Mouse (Mus musculus) midbrain, embryonic 14.5 days (tissue): Measurements from ENCODE around the gene Pate2. TPM values are rescaled to one million over a fixed set of nuclear protein-coding genes. Genes with fewer than 3 reads are reported as not detected.
"Not testable (repeated sequence)": the region's sequence is repeated elsewhere in the genome, so short reads cannot be mapped to it uniquely, and the experiment has no call there.

Experiments used
- ATAC-seq: fragments of 200-750 bp; cut with Nextera tagmentation; 2 replicates; pipeline ENCODE4 v1.8.0; 2017; ENCODE audit warnings: moderate number of reproducible peaks, moderate library complexity; ENCODE audit not compliant: low FRiP score, low TSS enrichment
- DNase-seq: peaks from one replicate; pipeline ENCODE4 v3.0.0-alpha.2; 2015
- H3K27ac ChIP-seq: fragments of 300-500 bp; sonication (generic); replicated peaks from 2 replicates; pipeline ENCODE4 v1.5.1; 2014; ENCODE audit warnings: mild to moderate bottlenecking, low read depth, low read length, moderate library complexity
- H3K27me3 ChIP-seq: fragments of 300-500 bp; sonication (generic); 2 replicates; pipeline ENCODE4 v1.6.1; 2014; ENCODE audit warnings: low read length, control low read depth, mixed read lengths; ENCODE audit not compliant: control insufficient read depth, insufficient read depth
- H3K36me3 ChIP-seq: fragments of 300-500 bp; sonication (generic); 2 replicates; pipeline ENCODE4 v1.6.1; 2014; ENCODE audit warnings: low read length, control low read depth; ENCODE audit not compliant: control insufficient read depth, insufficient read depth
- H3K4me1 ChIP-seq: fragments of 300-500 bp; sonication (generic); 2 replicates; pipeline ENCODE4 v1.6.1; 2014; ENCODE audit warnings: mild to moderate bottlenecking, antibody characterized with exemption, low read length, control low read depth; ENCODE audit not compliant: control insufficient read depth, insufficient read depth
- H3K4me2 ChIP-seq: fragments of 300-500 bp; sonication (generic); 2 replicates; pipeline ENCODE4 v1.6.1; 2014; ENCODE audit warnings: mild to moderate bottlenecking, low read length, moderate library complexity
- H3K4me3 ChIP-seq: fragments of 300-500 bp; sonication (generic); replicated peaks from 2 replicates; pipeline ENCODE4 v1.5.1; 2014; ENCODE audit warnings: low read depth, low read length
- H3K9ac ChIP-seq: fragments of 300-500 bp; sonication (generic); replicated peaks from 2 replicates; pipeline ENCODE4 v1.6.1; 2014; ENCODE audit warnings: mild to moderate bottlenecking, low read length, moderate library complexity
- H3K9me3 ChIP-seq: fragments of 300-500 bp; sonication (generic); 2 replicates; pipeline ENCODE4 v1.6.1; 2016; ENCODE audit warnings: low read length, control low read depth, mixed read lengths; ENCODE audit not compliant: control insufficient read depth
- WGBS: fragments of 180-500 bp; shearing (Covaris S2); extraction: QIAGEN DNeasy Blood & Tissue Kit; methylation state at CpG from one replicate; pipeline ENCODE4 v1.1.7; 2014; 5-methylcytosine and 5-hydroxymethylcytosine counted together
- polyA plus RNA-seq: library from polyadenylated mRNA; unstranded; fragments of >200 nt; fragmentation: Nextera tagmentation; extraction: Ambion mirVana; gene quantifications from 2 replicates; pipeline ENCODE4 v1.2.1, GENCODE M21; 2014

The Pate2 gene
- polyA plus RNA-seq, 1 experiment from 2014 or later: 0.62 TPM

DNA sequence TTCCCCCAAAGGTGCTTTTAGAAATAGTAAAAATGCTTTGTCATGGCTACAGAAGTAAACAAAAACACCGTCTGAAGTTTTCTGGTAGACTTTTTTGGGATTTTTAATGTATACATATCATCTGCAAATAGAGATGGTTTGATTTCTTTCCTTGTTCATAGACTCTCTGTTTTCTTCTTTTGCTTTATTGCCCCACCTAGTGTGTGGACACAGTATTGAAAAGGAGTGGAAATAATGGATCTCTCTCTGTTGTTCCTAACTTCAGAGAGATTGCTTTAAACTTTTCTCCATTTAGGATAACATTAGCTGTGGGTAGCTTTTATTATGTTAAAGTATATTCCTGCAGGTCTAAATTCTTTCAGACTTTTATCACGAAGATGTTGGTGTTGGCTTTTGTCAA, 43.9 kb downstream of the Pate2 start:
- Histone ChIP-seq H3K27ac (no peak overlapping the region), H3K36me3 (no peaks in the 10 kb centered on the region), H3K9me3 (no peaks in the 10 kb centered on the region), H3K4me2 (no peak overlapping the region), H3K4me1 (no peaks in the 10 kb centered on the region), H3K4me3 (no peak overlapping the region), H3K27me3 (no peaks in the 10 kb centered on the region), H3K9ac (no peak overlapping the region)
- 27% methylated on average over 2 of the region's 2 CpGs for WGBS
- no peak for ATAC-seq
- DNase-seq: peak; percentile 4

DNA sequence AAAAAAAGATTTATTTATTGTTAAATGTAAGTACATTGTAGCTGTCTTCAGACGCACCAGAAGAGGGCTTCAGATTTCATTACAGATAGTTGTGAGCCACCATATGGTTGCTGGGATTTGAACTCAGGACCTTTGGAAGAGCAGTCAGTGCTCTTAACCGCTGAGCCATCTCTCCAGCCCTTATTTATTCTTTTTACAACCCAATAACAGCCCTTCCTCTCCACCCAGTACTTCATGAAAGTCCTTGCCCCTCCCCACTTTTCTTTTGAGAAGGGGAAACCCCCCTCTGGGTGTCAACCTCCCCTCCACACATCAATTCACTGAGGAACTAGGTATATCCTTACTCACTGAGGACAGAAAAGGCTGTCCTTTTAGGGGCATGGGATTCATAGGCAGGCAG, 46.7 kb downstream of the Pate2 start:
- not testable (repeated sequence) for H3K4me3 ChIP-seq, H3K9me3 ChIP-seq, H3K9ac ChIP-seq, H3K27ac ChIP-seq, H3K36me3 ChIP-seq, H3K4me2 ChIP-seq, H3K4me1 ChIP-seq, H3K27me3 ChIP-seq, ATAC-seq, DNase-seq
- 75% methylated on average over 2 of the region's 2 CpGs for WGBS

DNA sequence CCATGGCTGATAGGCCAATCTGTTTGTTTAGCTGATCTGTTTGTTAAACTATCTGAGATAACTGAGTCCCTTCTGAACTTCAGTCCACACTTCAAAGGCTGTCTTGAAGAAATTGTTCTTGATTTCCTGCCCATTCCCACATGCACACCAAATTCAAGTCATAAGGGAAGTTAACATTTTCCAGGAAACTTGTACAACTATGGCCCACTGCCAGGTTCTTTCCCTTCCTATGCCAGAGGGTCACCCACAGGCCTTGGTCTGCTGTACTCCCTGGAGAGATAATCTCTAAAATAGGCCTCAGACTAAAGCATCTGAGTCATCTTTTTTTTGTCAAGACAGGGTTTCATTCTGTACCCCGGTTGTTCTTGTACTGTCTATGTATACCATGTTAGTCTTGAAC, 62.9 kb downstream of the Pate2 start:
- H3K4me3 ChIP-seq: no peak overlapping the region
- H3K4me2 ChIP-seq: no peak overlapping the region
- no peak overlapping the region for H3K9ac ChIP-seq
- 77% methylated on average over 1 of the region's 1 CpGs for WGBS
- H3K27me3 ChIP-seq: no peaks in the 10 kb centered on the region
- H3K9me3 ChIP-seq: no peaks in the 10 kb centered on the region
- ATAC-seq (no peak), DNase-seq (no peak)
- no peaks in the 10 kb centered on the region for H3K36me3 ChIP-seq
- no peak overlapping the region for H3K27ac ChIP-seq
- H3K4me1 ChIP-seq: no peaks in the 10 kb centered on the region

DNA sequence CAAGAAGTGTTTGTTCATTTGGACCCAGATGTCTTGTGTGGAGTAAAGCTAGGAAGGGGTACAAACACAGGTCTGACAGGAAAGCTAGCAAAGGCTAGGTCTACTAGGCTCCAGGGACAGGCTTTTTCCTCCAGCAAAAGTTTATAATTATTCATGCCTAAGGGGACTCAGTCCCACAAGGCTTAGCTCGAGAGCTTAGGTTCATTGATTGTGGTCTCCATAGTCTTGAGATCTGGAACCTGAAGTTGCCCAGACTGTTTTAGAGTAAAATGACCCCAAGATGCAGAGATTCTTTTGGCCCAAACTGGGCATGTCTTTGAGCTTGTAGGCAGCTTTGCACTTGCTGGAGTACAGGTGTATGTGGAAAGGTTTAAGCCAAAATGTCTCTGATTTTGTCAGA, 78.0 kb downstream of the Pate2 start, which contains the start of gene Pate3:
TSS of gene Pate3 (minus strand) at position 101 of the 400 bp plus-strand sequence.
- DNase-seq (no peak), ATAC-seq (no peak)
- H3K4me2 ChIP-seq: no peak within 1 kb of the TSS
- H3K4me3 ChIP-seq: no peak within 1 kb of the TSS
- H3K4me1 ChIP-seq: no peaks in the 10 kb centered on the region
- H3K9me3 ChIP-seq: no peaks in the 10 kb centered on the region
- no peaks in the 10 kb centered on the region for H3K27me3 ChIP-seq
- H3K36me3 ChIP-seq: no peaks in the 10 kb centered on the region
- WGBS: 73% methylated on average over 1 of the region's 1 CpGs
- H3K27ac ChIP-seq: no peak within 1 kb of the TSS
- H3K9ac ChIP-seq: no peak within 1 kb of the TSS

DNA sequence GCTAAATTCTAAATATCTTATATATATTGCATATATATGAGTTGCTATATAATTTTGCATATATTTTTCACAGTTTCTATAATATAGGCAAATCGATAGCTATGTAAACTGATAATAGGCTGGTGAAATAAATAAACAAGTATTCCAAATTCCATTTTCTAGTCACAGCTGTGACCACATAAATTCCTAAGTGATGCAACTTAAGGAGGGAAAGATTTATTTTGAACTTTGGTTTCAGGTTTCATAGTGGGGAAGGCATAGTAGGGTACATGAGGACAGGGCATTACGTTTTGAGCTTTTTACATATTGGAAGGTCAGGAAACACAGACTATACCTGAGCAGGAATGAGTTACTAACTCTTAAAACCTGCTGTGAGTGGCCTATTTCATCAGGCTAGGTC, 103.5 kb downstream of the Pate2 start:
- Histone ChIP-seq H3K4me2 (no peak overlapping the region), H3K27ac (no peak overlapping the region), H3K9me3 (0 out of 2 replicates have a peak, but pooled peaks cover 2% of the 10 kb centered on the region), H3K4me1 (no peaks in the 10 kb centered on the region), H3K4me3 (no peak overlapping the region), H3K27me3 (no peaks in the 10 kb centered on the region), H3K9ac (no peak overlapping the region), H3K36me3 (no peaks in the 10 kb centered on the region)
- ATAC-seq: no peak
- WGBS: 81% methylated on average over 2 of the region's 2 CpGs
- no peak for DNase-seq

DNA sequence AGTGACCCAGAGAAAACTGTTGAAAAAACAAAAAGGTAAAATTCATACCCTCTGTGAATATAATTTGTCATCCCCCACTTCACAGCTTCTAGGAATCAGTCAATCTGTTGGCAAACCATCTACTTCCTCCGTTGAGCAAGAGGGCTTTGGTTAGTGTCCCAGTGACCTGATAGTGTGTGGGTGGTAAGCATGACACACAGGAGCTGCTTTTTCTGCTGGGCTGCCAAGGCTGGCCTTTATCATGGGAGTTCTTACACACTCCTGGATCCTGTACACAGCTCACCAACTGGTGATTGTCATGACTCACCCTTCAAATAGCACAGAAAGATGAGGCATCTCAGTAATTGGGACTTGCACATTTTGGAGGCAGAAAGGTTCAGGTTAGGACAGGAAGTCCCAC, 116.9 kb downstream of the Pate2 start, which contains the start of gene Pate1:
TSS of gene Pate1 (minus strand) at position 378 of the 400 bp plus-strand sequence.
- 66% methylated on average over 1 of the region's 1 CpGs for WGBS
- ATAC-seq (no peak), DNase-seq (no peak)
- Histone ChIP-seq H3K36me3 (no peaks in the 10 kb centered on the region), H3K4me2 (no peak within 1 kb of the TSS), H3K9ac (no peak within 1 kb of the TSS), H3K27me3 (no peaks in the 10 kb centered on the region), H3K4me3 (no peak within 1 kb of the TSS), H3K4me1 (no peaks in the 10 kb centered on the region), H3K27ac (no peak within 1 kb of the TSS), H3K9me3 (no peaks in the 10 kb centered on the region)

DNA sequence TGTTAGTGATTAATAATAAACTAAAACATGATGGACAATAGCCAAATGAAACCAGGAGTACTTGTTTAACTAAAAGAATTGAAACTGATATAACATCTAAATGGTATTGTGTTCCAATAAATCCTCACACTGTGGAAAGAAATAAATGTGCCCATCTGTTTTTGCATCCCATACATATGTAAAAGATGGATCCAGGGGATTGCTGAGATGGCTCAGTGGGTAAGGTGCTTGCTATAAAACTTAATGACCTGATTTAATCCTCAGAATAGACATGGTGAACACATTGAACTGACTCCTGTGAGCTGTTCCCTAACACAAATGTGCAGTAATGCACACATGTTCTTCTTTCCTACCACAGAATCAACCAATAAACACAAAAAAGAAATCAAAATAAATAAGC, 121.8 kb downstream of the Pate2 start:
- Histone ChIP-seq H3K27me3 (no peaks in the 10 kb centered on the region), H3K4me1 (no peaks in the 10 kb centered on the region), H3K4me2 (no peak overlapping the region), H3K9ac (no peak overlapping the region), H3K27ac (no peak overlapping the region), H3K9me3 (peaks cover 4% of the 10 kb centered on the region; the same call in 1 of the 2 replicates), H3K36me3 (no peaks in the 10 kb centered on the region), H3K4me3 (no peak overlapping the region)
- ATAC-seq (no peak), DNase-seq (no peak)

DNA sequence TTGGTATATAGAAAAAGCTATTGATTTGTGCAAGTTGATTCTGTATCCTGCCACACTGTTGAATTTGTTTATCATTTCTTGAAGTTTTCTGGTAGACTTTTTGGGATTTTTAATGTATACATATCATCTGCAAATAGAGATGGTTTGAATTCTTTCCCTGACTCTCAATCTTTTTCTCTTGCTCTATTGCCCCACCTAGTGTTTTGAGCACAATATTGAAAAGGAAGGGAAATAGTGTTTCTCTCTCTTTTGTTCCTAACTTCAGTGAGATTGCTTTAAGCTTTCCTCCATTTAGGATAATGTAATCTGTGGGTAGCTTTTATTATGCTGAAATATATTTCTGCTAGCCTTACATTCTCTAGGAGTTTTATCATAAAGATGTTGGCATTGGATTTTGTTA, 137.2 kb downstream of the Pate2 start:
- Histone ChIP-seq H3K4me2 (no peak overlapping the region), H3K4me3 (no peak overlapping the region), H3K9ac (no peak overlapping the region), H3K27me3 (no peaks in the 10 kb centered on the region), H3K27ac (no peak overlapping the region), H3K9me3 (no peaks in the 10 kb centered on the region), H3K36me3 (no peaks in the 10 kb centered on the region), H3K4me1 (no peaks in the 10 kb centered on the region)
- ATAC-seq (no peak), DNase-seq (no peak)
